In genomic region chr12:83889128-83889527, GRCm38 (mm10) we compare ENCODE assay signal across 19 mouse cellular contexts.
"Had no signal": no experiment of that assay in that cellular context is flagged by ENCODE, and none has a peak within 500 bp of the region (broad histone marks: within the 10 kb centered on the region; RNA-seq: fewer than 3 reads in every experiment).

No protein-coding gene starts in this region.

- H3K4me1 ChIP-seq: kidney, embryonic 15.5 days; lung, embryonic 15.5 days; midbrain, embryonic 12.5 days; neural tube, embryonic 13.5 days; stomach, embryonic 15.5 days had no signal

- ATAC-seq: midbrain, embryonic 16.5 days had no signal

- H3K9ac ChIP-seq: kidney, embryonic 15.5 days; liver, embryonic 14.5 days; lung, embryonic 15.5 days; midbrain, embryonic 12.5 days; neural tube, embryonic 13.5 days; stomach, embryonic 15.5 days had no signal

- H3K27ac ChIP-seq: kidney, embryonic 15.5 days; liver, embryonic 14.5 days; lung, embryonic 15.5 days; midbrain, embryonic 12.5 days; neural tube, embryonic 13.5 days; stomach, embryonic 15.5 days had no signal

- H3K4me3 ChIP-seq: kidney, embryonic 15.5 days; lung, embryonic 15.5 days; midbrain, embryonic 12.5 days; myocyte; neural tube, embryonic 13.5 days; stomach, embryonic 15.5 days had no signal

- H3K27me3 ChIP-seq: kidney, embryonic 15.5 days; lung, embryonic 15.5 days; midbrain, embryonic 12.5 days; neural tube, embryonic 13.5 days; stomach, embryonic 15.5 days had no signal

- DNase-seq: kidney, adult 11 months; kidney, adult 8-10 months; kidney, postnatal 10 days; kidney, postnatal 4 days; lung, adult 18-20 months; lung, postnatal 10 days; lung, postnatal 36 days; retina, postnatal 1 day; right cerebral cortex, postnatal 25 days; spleen, adult 18-20 months; thymus, postnatal 25 days had no signal

- H3K36me3 ChIP-seq: stomach, embryonic 15.5 days had no signal
